Mouse (Mus musculus) liver, postnatal 0 days (tissue): Measurements from ENCODE around the gene Serping1. TPM values are rescaled to one million over a fixed set of nuclear protein-coding genes. Genes with fewer than 3 reads are reported as not detected.

Experiments used
- ATAC-seq: fragments of 200-750 bp; cut with Nextera tagmentation; 2 replicates; pipeline ENCODE4 v1.8.0; 2017; ENCODE audit warnings: mild to moderate bottlenecking, moderate library complexity
- DNase-seq: peaks from one replicate; pipeline ENCODE4 v3.0.0-alpha.2; 2016
- H3K27ac ChIP-seq: fragments of 300-500 bp; sonication (generic); 2 replicates; pipeline ENCODE4 v1.5.1; 2014; ENCODE audit warnings: antibody characterized with exemption, moderate library complexity, mild to moderate bottlenecking, low read depth
- H3K27me3 ChIP-seq: fragments of 300-500 bp; sonication (generic); 2 replicates; pipeline ENCODE4 v1.6.1; 2014; ENCODE audit warnings: low read length, control low read depth, mixed read lengths; ENCODE audit not compliant: insufficient read depth
- H3K36me3 ChIP-seq: fragments of 300-500 bp; sonication (generic); replicated peaks from 2 replicates; pipeline ENCODE4 v1.6.1; 2014; ENCODE audit warnings: mild to moderate bottlenecking, control low read depth, low read length, moderate library complexity, mixed read lengths; ENCODE audit not compliant: insufficient read depth
- H3K4me1 ChIP-seq: fragments of 300-500 bp; sonication (generic); 2 replicates; pipeline ENCODE4 v1.6.1; 2014; ENCODE audit warnings: antibody characterized with exemption, mild to moderate bottlenecking, control low read depth; ENCODE audit not compliant: insufficient read depth
- H3K4me2 ChIP-seq: fragments of 300-500 bp; sonication (generic); 2 replicates; pipeline ENCODE4 v1.6.1; 2014; ENCODE audit warnings: low read depth, mild to moderate bottlenecking, low read length, moderate library complexity, mixed read lengths
- H3K4me3 ChIP-seq: fragments of 300-500 bp; sonication (generic); 2 replicates; pipeline ENCODE4 v1.5.1; 2014; ENCODE audit warnings: low read depth, low read length
- H3K9ac ChIP-seq: fragments of 300-500 bp; sonication (generic); replicated peaks from 2 replicates; pipeline ENCODE4 v1.6.1; 2014; ENCODE audit warnings: mild to moderate bottlenecking, moderate library complexity
- H3K9me3 ChIP-seq: fragments of 300-500 bp; sonication (generic); 2 replicates; pipeline ENCODE4 v1.6.1; 2016; ENCODE audit warnings: mild to moderate bottlenecking, control low read depth, low read length, mixed read lengths
- CTCF ChIP-seq: sonication (generic); IDR thresholded peaks from 2 replicates; pipeline ENCODE4 v1.5.1; 2016; ENCODE audit warnings: antibody characterized with exemption, low read depth
- EP300 ChIP-seq: IDR thresholded peaks from 2 replicates; pipeline ENCODE4 v1.6.1; 2016; ENCODE audit warnings: antibody characterized with exemption, low read depth, mild to moderate bottlenecking
- WGBS: fragments of 180-500 bp; shearing (Covaris S2); extraction: QIAGEN DNeasy Blood & Tissue Kit; methylation state at CpG from one replicate; pipeline ENCODE4 v1.1.7; 2014; ENCODE audit not compliant: insufficient replicate concordance; 5-methylcytosine and 5-hydroxymethylcytosine counted together
- polyA plus RNA-seq: library from polyadenylated mRNA; unstranded; fragments of >200 nt; fragmentation: Nextera tagmentation; extraction: Ambion mirVana; gene quantifications from 2 replicates; pipeline ENCODE4 v1.2.1, GENCODE M21; 2015

Gene Serping1
- polyA plus RNA-seq, 1 experiment from 2014 or later: 344 TPM

- H3K9ac ChIP-seq: peak within 1 kb of the TSS; percentile 70
- peak within 1 kb of the TSS; percentile 62 for H3K4me3 ChIP-seq
- DNase-seq: peak; percentile 98
- peaks cover 30% of the 10 kb centered on the region for H3K36me3 ChIP-seq
- H3K4me2 ChIP-seq: peak within 1 kb of the TSS; percentile 80
- under 1% methylated on average over 39 of the region's 39 CpGs for WGBS
- TF ChIP-seq CTCF: 0 out of 2 replicates have a peak, but pooled peaks have one; percentile 8
- peak; percentile 47; the same call in 1 of the 2 replicates for TF ChIP-seq EP300
- no peaks in the 10 kb centered on the region for H3K9me3 ChIP-seq
- peaks cover 42% of the 10 kb centered on the region for H3K4me1 ChIP-seq
- peak; percentile 97 for ATAC-seq
- peak within 1 kb of the TSS; percentile 84 for H3K27ac ChIP-seq
- H3K27me3 ChIP-seq: no peaks in the 10 kb centered on the region
Observed at GRCm38 (mm10) chr2:84727172-84727858, 47.9 kb downstream of the Serping1 start, which contains the start of gene Clp1. Gene Clp1, minus strand, starts transcription at chr2:84727350.

DNA sequence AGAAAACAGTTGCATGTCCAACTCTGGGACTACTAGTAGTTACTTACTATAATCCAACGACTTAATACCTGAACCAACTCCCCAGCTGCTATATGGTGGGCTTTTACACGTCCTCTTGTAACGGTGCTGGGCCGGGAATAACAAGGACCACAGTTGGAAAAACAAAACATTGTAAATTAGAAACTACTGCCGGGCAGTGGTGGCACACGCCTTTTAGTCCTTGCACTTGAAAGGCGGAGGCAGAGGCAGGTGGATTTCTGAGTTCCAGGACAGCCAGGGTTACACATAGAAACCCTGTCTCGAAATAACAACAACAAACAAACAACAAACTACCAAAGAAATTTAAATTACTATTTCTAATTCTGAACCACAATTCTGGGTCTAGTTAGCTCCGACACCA is 48.5 kb downstream of the Serping1 start:
- Histone ChIP-seq H3K36me3 (peaks cover 34% of the 10 kb centered on the region), H3K4me3 (peak overlapping the region; percentile 62), H3K27ac (peak overlapping the region; percentile 84), H3K27me3 (no peaks in the 10 kb centered on the region), H3K4me1 (peaks cover 36% of the 10 kb centered on the region), H3K9ac (peak overlapping the region; percentile 70), H3K4me2 (peak overlapping the region; percentile 80), H3K9me3 (no peaks in the 10 kb centered on the region)
- no peak for TF ChIP-seq EP300
- no peak for TF ChIP-seq CTCF
- DNase-seq: no peak
- peak; percentile 20 for ATAC-seq
- WGBS: 2% methylated on average over 9 of the region's 9 CpGs

- Histone ChIP-seq H3K9ac (peak overlapping the region; percentile 70), H3K4me2 (peak overlapping the region; percentile 80), H3K27me3 (no peaks in the 10 kb centered on the region), H3K4me1 (peaks cover 31% of the 10 kb centered on the region), H3K27ac (no peak overlapping the region), H3K9me3 (no peaks in the 10 kb centered on the region), H3K4me3 (peak overlapping the region; percentile 62), H3K36me3 (peaks cover 39% of the 10 kb centered on the region)
- no peak for DNase-seq
- TF ChIP-seq EP300 (no peak), CTCF (no peak)
- 90% methylated on average over 10 of the region's 10 CpGs for WGBS
- ATAC-seq: no peak
Observed at GRCm38 (mm10) chr2:84725770-84726169, 49.5 kb downstream of the Serping1 start.

DNA sequence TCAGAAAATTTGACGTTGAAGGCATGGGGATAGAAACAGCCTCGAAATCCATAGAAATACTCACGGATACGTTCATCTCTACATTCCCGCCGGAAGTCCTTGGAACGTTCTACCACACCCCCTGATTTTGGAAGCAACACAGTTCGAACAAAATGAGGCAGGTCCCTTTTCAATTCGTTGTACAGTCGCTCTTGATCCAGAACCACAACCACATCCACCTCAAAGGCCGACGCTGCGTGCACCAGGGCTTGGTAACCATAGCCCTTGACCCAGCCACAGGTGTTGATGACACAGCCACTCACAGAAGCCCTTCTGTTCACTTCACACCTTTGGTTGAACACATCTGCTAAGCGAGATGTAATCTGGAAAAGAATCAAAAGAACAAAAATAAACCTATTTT is 51.4 kb downstream of the Serping1 start:
- Histone ChIP-seq H3K4me2 (no peak overlapping the region), H3K36me3 (peaks cover 39% of the 10 kb centered on the region), H3K9me3 (no peaks in the 10 kb centered on the region), H3K9ac (no peak overlapping the region), H3K4me1 (peaks cover 25% of the 10 kb centered on the region), H3K27me3 (no peaks in the 10 kb centered on the region), H3K27ac (no peak overlapping the region), H3K4me3 (no peak overlapping the region)
- ATAC-seq: no peak
- WGBS: 93% methylated on average over 14 of the region's 14 CpGs
- TF ChIP-seq EP300: no peak
- TF ChIP-seq CTCF: no peak
- DNase-seq: no peak

- Histone ChIP-seq H3K4me1 (peaks cover 29% of the 10 kb centered on the region), H3K27me3 (no peaks in the 10 kb centered on the region), H3K4me3 (no peak overlapping the region), H3K9ac (no peak overlapping the region), H3K9me3 (no peaks in the 10 kb centered on the region), H3K27ac (no peak overlapping the region), H3K4me2 (no peak overlapping the region), H3K36me3 (peaks cover 39% of the 10 kb centered on the region)
- TF ChIP-seq EP300 (no peak), CTCF (no peak)
- 52% methylated on average over 3 of the region's 3 CpGs for WGBS
- ATAC-seq: no peak
- no peak for DNase-seq
Observed at GRCm38 (mm10) chr2:84721182-84721581, 54.1 kb downstream of the Serping1 start.

- Histone ChIP-seq H3K9me3 (no peaks in the 10 kb centered on the region), H3K4me1 (peaks cover 25% of the 10 kb centered on the region), H3K4me3 (no peak overlapping the region), H3K36me3 (peaks cover 34% of the 10 kb centered on the region), H3K4me2 (no peak overlapping the region), H3K27me3 (no peaks in the 10 kb centered on the region), H3K27ac (no peak overlapping the region), H3K9ac (no peak overlapping the region)
- no peak for ATAC-seq
- TF ChIP-seq EP300 (no peak), CTCF (no peak)
- 93% methylated on average over 2 of the region's 2 CpGs for WGBS
- DNase-seq: no peak
Observed at GRCm38 (mm10) chr2:84720718-84721117, 54.5 kb downstream of the Serping1 start.
